Mouse (Mus musculus) MEL (cell line): ENCODE measurements around the gene Eri2.
A peak's percentile ranks its signal among the peaks of the same experiment; 100 is the strongest.
"Not testable (repeated sequence)": the region's sequence is repeated elsewhere in the genome, so short reads cannot be mapped to it uniquely, and the experiment has no call there.

Experiments
- CTCF ChIP-seq, 3 experiments: IDR thresholded peaks in 2 of 3; conservative IDR thresholded peaks in 1 of 3; 2 replicates each; pipeline ENCODE4 v1.5.1; 2011 to 2012; ENCODE audit warnings: low read length in 3 of 3, low read depth in 2 of 3, mild to moderate bottlenecking in 2 of 3, improper control_type of control experiment in 1 of 3, inconsistent platforms in 1 of 3, mixed read lengths in 1 of 3, moderate library complexity in 1 of 3; ENCODE audit not compliant: control insufficient read depth in 1 of 3, insufficient read depth in 1 of 3, poor library complexity in 1 of 3, severe bottlenecking in 1 of 3
- POLR2A ChIP-seq, 2 experiments: IDR thresholded peaks; 2 replicates each; pipeline ENCODE4 v1.6.1; 2011 to 2012; ENCODE audit warnings: low read length in 2 of 2, mild to moderate bottlenecking in 2 of 2, control low read depth in 1 of 2, improper control_type of control experiment in 1 of 2, low read depth in 1 of 2, moderate library complexity in 1 of 2; ENCODE audit not compliant: control insufficient read depth in 1 of 2, insufficient read depth in 1 of 2, poor library complexity in 1 of 2
- TCF12 ChIP-seq: IDR thresholded peaks from 2 replicates; pipeline ENCODE4 v1.6.1; 2014; ENCODE audit warnings: low read depth, mild to moderate bottlenecking, inconsistent platforms, low read length, improper control_type of control experiment, moderate library complexity
- ZC3H11A ChIP-seq: IDR thresholded peaks from 2 replicates; pipeline ENCODE4 v1.6.1; 2012; ENCODE audit warnings: low read depth, mild to moderate bottlenecking, inconsistent platforms, low read length, improper control_type of control experiment
- ZNF384 ChIP-seq: IDR thresholded peaks from 2 replicates; pipeline ENCODE4 v1.6.1; 2012; ENCODE audit warnings: low read depth, mild to moderate bottlenecking, inconsistent platforms, low read length, improper control_type of control experiment

- TF ChIP-seq ZC3H11A (0 out of 2 replicates have a peak, but pooled peaks have one; percentile 23), CTCF (IDR thresholded peaks at IDR 0.05 in 2 of 3, conservative IDR thresholded peaks at IDR 0.05 in 1 of 3; ENCODE audit: control insufficient read depth in 1 of 3, insufficient read depth in 1 of 3, low read depth in 2 of 3, low read length in 3 of 3, poor library complexity in 1 of 3, severe bottlenecking in 1 of 3) (peak; percentile 32 to 47 (median 40))
- not testable (repeated sequence) for TF ChIP-seq TCF12; POLR2A (IDR thresholded peaks at IDR 0.05; ENCODE audit: control insufficient read depth in 1 of 2, insufficient read depth in 1 of 2, low read depth in 1 of 2, low read length in 2 of 2, poor library complexity in 1 of 2); ZNF384
Observed at GRCm38 (mm10) chr7:119731262-119731661, 62.6 kb downstream of the Eri2 start.
